Mouse (Mus musculus) hindbrain, embryonic 11.5 days (tissue): ENCODE measurements around the gene Gm20388. TPM values are rescaled to one million over a fixed set of nuclear protein-coding genes. Genes with fewer than 3 reads are reported as not detected.
"Not testable (repeated sequence)": the region's sequence is repeated elsewhere in the genome, so short reads cannot be mapped to it uniquely, and the experiment has no call there.

Source experiments
- ATAC-seq: fragments of 200-750 bp; cut with Nextera tagmentation; 2 replicates; pipeline ENCODE4 v1.8.0; 2017; ENCODE audit warnings: mild to moderate bottlenecking, moderate TSS enrichment, moderate library complexity; ENCODE audit not compliant: low FRiP score
- DNase-seq: peaks from one replicate; pipeline ENCODE4 v3.0.0-alpha.2; 2015; ENCODE audit warnings: low spot score
- H3K27ac ChIP-seq: fragments of 300-500 bp; sonication (generic); 2 replicates; pipeline ENCODE4 v1.5.1; 2014; ENCODE audit warnings: mild to moderate bottlenecking, low read depth, low read length
- H3K27me3 ChIP-seq: fragments of 300-500 bp; sonication (generic); 2 replicates; pipeline ENCODE4 v1.6.1; 2014; ENCODE audit warnings: mild to moderate bottlenecking, low read length, moderate library complexity, mixed read lengths; ENCODE audit not compliant: control insufficient read depth, insufficient read depth
- H3K36me3 ChIP-seq: fragments of 300-500 bp; sonication (generic); 2 replicates; pipeline ENCODE4 v1.6.1; 2014; ENCODE audit warnings: mild to moderate bottlenecking, low read length, moderate library complexity, mixed read lengths; ENCODE audit not compliant: control insufficient read depth, insufficient read depth
- H3K4me1 ChIP-seq: fragments of 300-500 bp; sonication (generic); replicated peaks from 2 replicates; pipeline ENCODE4 v1.6.1; 2014; ENCODE audit warnings: low read length, mixed read lengths; ENCODE audit not compliant: control insufficient read depth, insufficient read depth
- H3K4me2 ChIP-seq: fragments of 300-500 bp; sonication (generic); replicated peaks from 2 replicates; pipeline ENCODE4 v1.6.1; 2014; ENCODE audit warnings: mild to moderate bottlenecking, low read depth, low read length
- H3K4me3 ChIP-seq: fragments of 300-500 bp; sonication (generic); 2 replicates; pipeline ENCODE4 v1.5.1; 2014; ENCODE audit warnings: low read depth, low read length
- H3K9ac ChIP-seq: fragments of 300-500 bp; sonication (generic); 2 replicates; pipeline ENCODE4 v1.6.1; 2014; ENCODE audit warnings: low read depth, low read length
- H3K9me3 ChIP-seq: fragments of 300-500 bp; sonication (generic); 2 replicates; pipeline ENCODE4 v1.6.1; 2016; ENCODE audit warnings: low read length; ENCODE audit not compliant: control insufficient read depth
- WGBS: fragments of 180-500 bp; shearing (Covaris S2); extraction: QIAGEN DNeasy Blood & Tissue Kit; methylation state at CpG from one replicate; pipeline ENCODE4 v1.1.7; 2014; 5-methylcytosine and 5-hydroxymethylcytosine counted together
- polyA plus RNA-seq: library from polyadenylated mRNA; unstranded; fragments of >200 nt; fragmentation: Nextera tagmentation; extraction: Ambion mirVana; gene quantifications from 2 replicates; pipeline ENCODE4 v1.2.1, GENCODE M21; 2014

Gene Gm20388
- polyA plus RNA-seq, 1 experiment from 2014 or later, result 11.8 TPM

- ATAC-seq, result 0 out of 2 replicates have a peak, but pooled peaks have one; percentile 12
- no peak overlapping the region for H3K9ac ChIP-seq
These were observed 3718.5 kb downstream of the Gm20388 start for GRCm38 (mm10) chr8:123628968-123629755.

GRCm38 (mm10) chr8:123630058-123630457 is 3719.4 kb downstream of the Gm20388 start:
- no peaks in the 10 kb centered on the region for H3K36me3 ChIP-seq
- DNase-seq (no peak), ATAC-seq (no peak)
- H3K4me3 ChIP-seq, result no peak overlapping the region
- 52% methylated on average over 10 of the region's 10 CpGs for WGBS
- H3K9me3 ChIP-seq, result no peaks in the 10 kb centered on the region
- peaks cover 8% of the 10 kb centered on the region for H3K27me3 ChIP-seq
- H3K27ac ChIP-seq, result no peak overlapping the region
- H3K4me2 ChIP-seq, result no peak overlapping the region
- no peak overlapping the region for H3K9ac ChIP-seq
- H3K4me1 ChIP-seq, result no peaks in the 10 kb centered on the region

More at GRCm38 (mm10) chr8:123628968-123629755, 3718.5 kb downstream of the Gm20388 start:
- no peaks in the 10 kb centered on the region for H3K36me3 ChIP-seq
- no peaks in the 10 kb centered on the region for H3K4me1 ChIP-seq
- peak overlapping the region; percentile 51 for H3K4me2 ChIP-seq
- H3K27ac ChIP-seq, result no peak overlapping the region
- 13% methylated on average over 19 of the region's 19 CpGs for WGBS
- DNase-seq, result peak; percentile 94
- H3K27me3 ChIP-seq, result peaks cover 14% of the 10 kb centered on the region
- no peaks in the 10 kb centered on the region for H3K9me3 ChIP-seq
- H3K4me3 ChIP-seq, result peak overlapping the region; percentile 29

GRCm38 (mm10) chr8:123630841-123631251 is 3720.2 kb downstream of the Gm20388 start:
- 28% methylated on average over 12 of the region's 12 CpGs for WGBS
- Histone ChIP-seq H3K4me1 (no peaks in the 10 kb centered on the region), H3K9ac (no peak overlapping the region), H3K36me3 (no peaks in the 10 kb centered on the region), H3K4me2 (peak overlapping the region; percentile 23; the same call in 1 of the 2 replicates), H3K9me3 (no peaks in the 10 kb centered on the region), H3K4me3 (no peak overlapping the region), H3K27me3 (peaks cover 2% of the 10 kb centered on the region), H3K27ac (no peak overlapping the region)
- ATAC-seq, result no peak
- DNase-seq, result no peak

DNA sequence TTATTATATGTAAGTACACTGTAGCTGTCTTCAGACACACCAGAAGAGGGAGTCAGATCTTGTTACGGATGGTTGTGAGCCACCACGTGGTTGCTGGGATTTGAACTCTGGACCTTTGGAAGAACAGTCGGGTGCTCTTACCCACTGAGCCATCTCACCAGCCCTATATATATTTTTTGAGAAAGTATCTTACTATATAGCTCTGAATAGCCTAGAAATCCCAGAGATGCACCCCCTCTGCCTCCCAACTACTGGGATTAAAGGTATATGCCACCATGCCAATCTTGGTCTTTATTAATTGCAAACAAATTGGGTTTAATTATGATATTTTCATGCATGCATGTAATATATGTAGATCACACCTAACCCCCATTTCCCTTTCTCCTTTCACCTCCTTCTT is 3721.1 kb downstream of the Gm20388 start:
- not testable (repeated sequence) for H3K9me3 ChIP-seq, DNase-seq, H3K4me1 ChIP-seq, H3K4me2 ChIP-seq, H3K9ac ChIP-seq, H3K27ac ChIP-seq, H3K4me3 ChIP-seq, H3K27me3 ChIP-seq, ATAC-seq, H3K36me3 ChIP-seq
- 72% methylated on average over 3 of the region's 3 CpGs for WGBS

GRCm38 (mm10) chr8:123632257-123632656 is 3721.6 kb downstream of the Gm20388 start:
- ATAC-seq, result no peak
- Histone ChIP-seq H3K36me3 (no peaks in the 10 kb centered on the region), H3K4me1 (no peaks in the 10 kb centered on the region), H3K27me3 (no peaks in the 10 kb centered on the region; the same call in 1 of the 2 replicates), H3K9me3 (no peaks in the 10 kb centered on the region), H3K27ac (no peak overlapping the region), H3K4me2 (no peak overlapping the region), H3K9ac (no peak overlapping the region), H3K4me3 (no peak overlapping the region)
- DNase-seq, result no peak
- 82% methylated on average over 4 of the region's 4 CpGs for WGBS

DNA sequence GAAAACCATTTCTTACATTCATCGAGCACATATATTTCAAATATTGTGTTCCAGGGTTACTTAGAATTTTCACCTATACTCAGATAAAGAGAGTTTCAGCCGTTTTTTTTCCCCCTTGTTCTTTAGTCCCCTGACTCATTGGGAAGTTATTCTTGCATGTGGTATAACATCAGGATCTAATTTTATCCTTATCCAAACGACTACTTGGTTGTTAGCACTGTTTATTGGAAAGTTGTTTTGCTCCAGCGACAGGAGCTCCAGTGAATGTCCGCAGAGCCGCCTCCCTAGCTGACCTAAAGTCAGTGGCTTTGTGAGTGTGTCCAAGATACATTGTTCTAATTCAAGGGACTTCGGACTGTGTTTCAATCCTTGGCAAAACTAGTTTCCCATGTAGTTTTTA is 3723.2 kb downstream of the Gm20388 start:
- Histone ChIP-seq H3K4me3 (no peak overlapping the region), H3K36me3 (no peaks in the 10 kb centered on the region), H3K9me3 (no peaks in the 10 kb centered on the region), H3K27me3 (no peaks in the 10 kb centered on the region), H3K4me1 (no peaks in the 10 kb centered on the region), H3K9ac (no peak overlapping the region), H3K27ac (no peak overlapping the region), H3K4me2 (no peak overlapping the region)
- WGBS, result 76% methylated on average over 7 of the region's 7 CpGs
- ATAC-seq, result no peak
- DNase-seq, result no peak

DNA sequence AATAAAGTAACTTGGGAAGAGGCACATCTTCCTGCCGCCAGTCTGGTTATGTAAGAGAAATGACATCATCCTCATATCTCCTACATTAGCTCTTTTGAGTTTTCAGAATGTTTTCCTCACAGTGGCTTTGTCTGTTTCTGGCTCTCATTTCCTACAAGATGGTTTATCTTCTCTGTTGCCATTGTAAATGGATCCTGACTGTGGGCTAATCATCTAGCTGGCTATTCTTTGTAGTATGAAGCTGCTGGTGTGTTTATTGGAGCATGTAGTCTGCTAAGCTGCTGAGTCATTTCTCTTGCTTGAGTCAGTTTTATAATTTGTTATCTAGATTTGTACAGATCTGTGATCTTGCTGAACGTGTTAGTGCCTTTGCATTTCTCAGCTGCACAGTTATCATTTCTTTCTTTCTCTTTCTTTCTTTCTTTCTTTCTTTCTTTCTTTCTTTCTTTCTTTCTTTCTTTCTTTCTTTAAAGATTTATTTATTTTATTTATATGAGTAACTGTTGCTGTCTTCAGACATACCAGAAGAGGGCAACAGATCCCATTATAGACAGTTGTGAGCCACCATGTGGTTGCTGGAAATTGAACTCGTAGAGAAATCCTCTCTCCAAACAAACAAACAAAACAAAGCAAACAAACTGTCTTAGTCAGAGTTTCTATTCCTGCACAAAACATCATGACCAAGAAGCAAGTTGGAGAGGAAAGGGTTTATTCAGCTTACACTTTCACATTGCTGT is 3723.9 kb downstream of the Gm20388 start:
- Histone ChIP-seq H3K36me3 (no peaks in the 10 kb centered on the region), H3K27ac (no peak overlapping the region), H3K9ac (no peak overlapping the region), H3K4me1 (no peaks in the 10 kb centered on the region), H3K9me3 (no peaks in the 10 kb centered on the region), H3K27me3 (no peaks in the 10 kb centered on the region), H3K4me2 (no peak overlapping the region), H3K4me3 (no peak overlapping the region)
- 68% methylated on average over 3 of the region's 3 CpGs for WGBS
- ATAC-seq, result no peak
- DNase-seq, result no peak

DNA sequence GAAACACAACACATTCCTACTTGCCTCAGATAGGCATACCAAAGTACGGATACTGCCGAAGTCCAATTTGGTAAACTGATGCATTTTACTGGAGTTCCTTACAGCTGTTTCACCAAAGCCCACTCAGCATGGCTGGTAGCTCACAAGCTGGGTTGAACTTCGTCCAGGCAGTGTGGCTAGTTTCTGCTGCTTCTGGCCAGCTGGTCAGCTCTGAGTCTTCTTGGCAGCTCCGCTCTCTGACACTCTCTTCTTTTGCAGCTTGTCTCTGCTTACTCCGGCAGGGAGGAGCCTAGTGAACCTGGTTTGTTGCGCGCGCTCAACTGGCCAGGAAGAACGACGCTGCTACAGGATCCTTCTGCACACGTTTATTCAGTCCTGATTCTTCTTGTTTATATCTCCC is 3725.0 kb downstream of the Gm20388 start:
- Histone ChIP-seq H3K27ac (no peak overlapping the region), H3K4me1 (no peaks in the 10 kb centered on the region), H3K27me3 (no peaks in the 10 kb centered on the region), H3K36me3 (no peaks in the 10 kb centered on the region), H3K9ac (no peak overlapping the region), H3K4me3 (no peak overlapping the region), H3K4me2 (no peak overlapping the region), H3K9me3 (no peaks in the 10 kb centered on the region)
- ATAC-seq, result no peak
- DNase-seq, result no peak
- WGBS, result 82% methylated on average over 11 of the region's 11 CpGs
